Mouse (Mus musculus) MEL (cell line): Measurements from ENCODE around the gene Nf2.

Source experiments
- GATA1 ChIP-seq: IDR thresholded peaks from 2 replicates; pipeline ENCODE4 v1.6.1; 2011; ENCODE audit warnings: low read depth, low read length, improper control_type of control experiment
- POLR2AphosphoS2 ChIP-seq: IDR thresholded peaks from 2 replicates; pipeline ENCODE4 v1.6.1; 2011; ENCODE audit warnings: low read length, improper control_type of control experiment

DNA sequence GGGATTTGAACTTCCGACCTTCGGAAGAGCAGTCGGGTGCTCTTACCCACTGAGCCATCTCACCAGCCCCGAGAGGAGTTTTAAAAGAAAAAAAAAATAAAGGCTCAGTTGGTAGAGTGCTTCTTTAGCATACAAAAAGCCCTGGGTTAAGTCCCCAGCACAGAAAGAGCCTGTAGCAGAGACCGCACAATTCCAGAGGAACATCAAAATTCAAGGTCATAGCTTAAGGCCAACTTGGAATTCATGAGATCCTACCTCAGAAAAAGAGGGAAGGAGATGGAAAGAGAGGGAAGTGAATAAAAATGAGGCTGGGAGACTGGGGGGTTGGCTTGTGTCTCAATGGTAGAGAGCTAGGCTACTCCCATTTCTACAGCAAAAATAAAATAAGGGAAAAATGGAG is 4.8 kb upstream of the Nf2 start:
- TF ChIP-seq POLR2AphosphoS2 (no peak), GATA1 (no peak)
